Mouse (Mus musculus): ENCODE data around the gene Lsamp.
"Not testable (repeated sequence)": the region's sequence is repeated elsewhere in the genome, so short reads cannot be mapped to it uniquely, and the experiment has no call there.

The Lsamp gene

GRCm38 (mm10) chr16:41936908-41937595, 1952.9 kb downstream of the Lsamp start:
- no peak for DNase-seq (ENCODE audit: low spot score)

- no peak for DNase-seq (ENCODE audit: low spot score)
These were observed 1953.4 kb downstream of the Lsamp start for GRCm38 (mm10) chr16:41937596-41937990.

GRCm38 (mm10) chr16:41938258-41938657, 1954.1 kb downstream of the Lsamp start:
- DNase-seq (ENCODE audit: low spot score): no peak

- DNase-seq (ENCODE audit: low spot score): no peak
These were observed 1957.6 kb downstream of the Lsamp start for GRCm38 (mm10) chr16:41941591-41942315.

GRCm38 (mm10) chr16:41957811-41958210, 1973.7 kb downstream of the Lsamp start:
- no peak for DNase-seq (ENCODE audit: low spot score)

GRCm38 (mm10) chr16:41965636-41966035, 1981.5 kb downstream of the Lsamp start:
- DNase-seq (ENCODE audit: low spot score): no peak

- no peak for DNase-seq (ENCODE audit: low spot score)
These were observed 1985.1 kb downstream of the Lsamp start for GRCm38 (mm10) chr16:41969215-41969614.

GRCm38 (mm10) chr16:41974866-41975719, 1990.9 kb downstream of the Lsamp start:
- no peak for DNase-seq (ENCODE audit: low spot score)

GRCm38 (mm10) chr16:41976897-41977296, 1992.7 kb downstream of the Lsamp start:
- DNase-seq (ENCODE audit: low spot score): no peak

- no peak for DNase-seq (ENCODE audit: low spot score)
These were observed 2012.8 kb downstream of the Lsamp start for GRCm38 (mm10) chr16:41996956-41997355.

- DNase-seq (ENCODE audit: low spot score): no peak
These were observed 2018.8 kb downstream of the Lsamp start for GRCm38 (mm10) chr16:42002925-42003324.

- not testable (repeated sequence) for DNase-seq (ENCODE audit: low spot score)
These were observed 2019.3 kb downstream of the Lsamp start for GRCm38 (mm10) chr16:42003506-42003905.

- no peak for DNase-seq (ENCODE audit: low spot score)
These were observed 2020.0 kb downstream of the Lsamp start for GRCm38 (mm10) chr16:42004166-42004565.

- DNase-seq (ENCODE audit: low spot score): no peak
These were observed 2030.8 kb downstream of the Lsamp start for GRCm38 (mm10) chr16:42014937-42015336.

GRCm38 (mm10) chr16:42015443-42015842, 2031.3 kb downstream of the Lsamp start:
- DNase-seq (ENCODE audit: low spot score): no peak

GRCm38 (mm10) chr16:42016791-42017643, 2032.9 kb downstream of the Lsamp start:
- DNase-seq (ENCODE audit: low spot score): no peak

GRCm38 (mm10) chr16:42022566-42022965, 2038.4 kb downstream of the Lsamp start:
- DNase-seq (ENCODE audit: low spot score): no peak

GRCm38 (mm10) chr16:42032030-42032429, 2047.9 kb downstream of the Lsamp start:
- no peak for DNase-seq (ENCODE audit: low spot score)

GRCm38 (mm10) chr16:42033449-42033848, 2049.3 kb downstream of the Lsamp start:
- no peak for DNase-seq (ENCODE audit: low spot score)

GRCm38 (mm10) chr16:42048138-42048537, 2064.0 kb downstream of the Lsamp start:
- no peak for DNase-seq (ENCODE audit: low spot score)

GRCm38 (mm10) chr16:42059927-42060326, 2075.8 kb downstream of the Lsamp start:
- DNase-seq (ENCODE audit: low spot score): no peak

- DNase-seq (ENCODE audit: low spot score): no peak
These were observed 2090.2 kb downstream of the Lsamp start for GRCm38 (mm10) chr16:42074325-42074724.

Data from adipocyte (in vitro differentiated cells).